Mouse (Mus musculus) mesoderm, embryonic 11.5 days (tissue): ENCODE results near the gene Enoph1.

Experiments
- DNase-seq: peaks from one replicate; pipeline ENCODE4 v3.0.0-alpha.2; 2012; ENCODE audit warnings: low read depth, low spot score

Enoph1 gene

GRCm38 (mm10) chr5:100074571-100074970 lies 34.8 kb downstream of the Enoph1 start:
- DNase-seq = no peak

DNA sequence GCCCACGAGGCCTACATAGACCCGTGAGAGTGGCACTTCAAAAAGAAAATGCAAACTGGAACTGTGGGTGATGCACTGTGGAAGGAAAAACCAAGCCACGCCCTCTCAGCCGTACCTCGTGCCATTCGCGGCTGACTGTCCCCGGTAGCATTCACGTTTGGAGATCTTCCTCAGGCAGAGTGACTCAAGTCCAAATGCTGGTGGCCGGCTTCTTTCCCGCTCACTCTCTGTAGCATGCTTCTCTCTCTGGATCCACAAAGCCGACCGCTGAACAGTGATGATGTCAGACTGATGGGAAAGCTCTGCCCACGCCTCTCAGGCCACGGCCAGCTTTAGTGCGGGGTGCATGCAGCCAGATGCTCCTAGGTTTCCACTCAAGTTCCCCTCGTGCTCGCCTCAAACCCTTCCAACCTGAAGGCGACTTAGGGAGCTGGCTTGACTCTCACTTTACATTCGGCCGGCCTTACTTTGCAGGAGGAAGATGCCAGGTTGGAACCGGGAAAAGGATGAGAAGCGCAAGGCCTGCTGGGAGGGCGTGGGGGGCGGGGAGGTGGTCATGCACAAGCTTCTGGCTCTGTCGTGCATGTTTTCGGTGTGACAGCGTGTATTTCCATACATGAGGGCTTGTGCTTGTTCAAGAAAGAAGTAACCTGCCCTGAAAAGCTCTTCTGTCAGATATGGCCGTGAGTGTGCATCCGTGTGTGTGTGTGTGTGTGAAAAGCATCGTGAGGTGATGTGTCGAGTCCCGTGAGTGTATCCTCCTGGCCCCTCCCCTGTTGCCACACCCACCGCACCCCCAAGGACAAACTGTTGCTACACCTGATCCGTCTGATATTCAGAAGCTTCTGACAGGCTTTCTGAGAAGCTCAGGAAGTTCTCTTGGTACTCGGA lies 39.5 kb downstream of the Enoph1 start:
- DNase-seq = peak; percentile 43

- no peak for DNase-seq
These were observed 40.1 kb downstream of the Enoph1 start for GRCm38 (mm10) chr5:100079931-100080275.

GRCm38 (mm10) chr5:100082006-100082405 lies 42.2 kb downstream of the Enoph1 start:
- no peak for DNase-seq

GRCm38 (mm10) chr5:100083953-100084562 lies 44.3 kb downstream of the Enoph1 start:
- no peak for DNase-seq

DNA sequence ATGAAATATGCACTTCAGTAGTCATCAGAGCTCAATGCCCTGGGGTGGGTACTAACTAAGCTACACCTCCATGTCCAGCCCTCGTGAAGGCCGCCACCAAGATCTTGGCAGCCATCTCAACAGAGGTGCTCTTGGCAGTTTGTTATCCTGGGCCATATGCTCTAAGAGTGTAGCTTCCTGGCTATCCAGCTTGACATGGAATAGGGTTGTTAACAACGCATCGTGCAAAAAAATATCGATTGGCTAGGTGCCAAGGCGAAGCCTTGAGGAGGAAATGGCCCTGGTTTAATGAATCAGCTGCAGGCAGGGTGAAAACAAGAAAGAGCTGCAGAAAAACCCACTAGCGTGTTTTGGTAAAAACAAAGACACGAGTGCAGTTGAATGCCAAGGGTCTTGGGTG lies 45.3 kb downstream of the Enoph1 start:
- DNase-seq = no peak

DNA sequence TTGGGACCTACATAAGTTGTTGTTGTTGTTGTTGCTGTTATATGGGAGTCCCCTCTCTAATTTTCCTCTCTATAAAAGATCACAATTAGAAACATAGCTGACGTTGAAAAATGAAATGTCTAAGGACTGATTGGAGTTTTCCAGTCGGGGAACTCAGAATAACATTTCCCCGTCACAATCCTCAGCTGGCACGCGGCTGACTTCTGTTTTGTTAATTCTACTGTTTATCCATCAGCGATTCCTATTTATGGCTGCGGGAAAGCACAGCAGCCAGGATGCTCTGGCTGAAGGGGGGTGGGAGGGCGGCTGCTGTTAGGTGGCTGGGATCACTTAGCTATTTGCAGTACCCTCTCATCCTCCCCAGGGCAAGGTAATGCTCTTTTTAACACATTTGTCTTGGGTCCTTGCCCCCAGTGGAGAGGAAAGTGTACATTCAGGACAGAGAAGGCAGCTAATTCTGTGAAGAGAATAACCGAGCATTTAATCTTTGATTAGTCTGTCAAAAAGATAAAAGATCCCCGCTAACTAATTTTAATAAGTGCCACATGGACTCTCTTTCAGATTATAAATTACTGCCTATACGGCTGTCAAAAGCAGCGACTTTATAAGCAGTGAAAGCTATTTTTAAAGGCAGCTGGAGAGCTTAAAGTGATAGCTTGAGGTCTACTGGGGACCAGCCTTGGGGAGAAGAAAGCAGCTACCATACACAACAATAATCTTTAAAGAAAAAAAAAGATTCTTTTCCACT lies 50.9 kb downstream of the Enoph1 start:
- no peak for DNase-seq

GRCm38 (mm10) chr5:100091263-100091594 lies 51.4 kb downstream of the Enoph1 start:
- DNase-seq = no peak

DNA sequence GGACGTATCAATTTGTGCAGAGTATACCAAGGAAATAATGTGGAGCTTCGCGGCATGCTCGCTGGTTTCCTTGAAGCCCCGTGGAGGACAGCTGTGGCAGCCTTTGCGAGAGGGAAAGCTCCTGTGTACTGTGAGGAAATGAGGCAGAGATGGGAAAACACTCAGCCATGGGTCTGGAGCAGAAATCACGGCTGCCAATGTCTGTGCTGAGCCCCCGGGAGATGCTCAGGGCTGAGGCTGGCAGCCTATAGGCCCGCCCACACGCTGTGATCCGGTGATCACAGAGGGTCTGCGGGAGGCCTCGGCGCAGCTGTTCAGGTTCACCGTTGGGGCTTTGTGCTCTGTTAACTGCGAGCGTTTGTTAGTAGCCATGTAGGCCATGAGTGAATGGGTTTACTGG lies 51.8 kb downstream of the Enoph1 start:
- DNase-seq = peak; percentile 67

DNA sequence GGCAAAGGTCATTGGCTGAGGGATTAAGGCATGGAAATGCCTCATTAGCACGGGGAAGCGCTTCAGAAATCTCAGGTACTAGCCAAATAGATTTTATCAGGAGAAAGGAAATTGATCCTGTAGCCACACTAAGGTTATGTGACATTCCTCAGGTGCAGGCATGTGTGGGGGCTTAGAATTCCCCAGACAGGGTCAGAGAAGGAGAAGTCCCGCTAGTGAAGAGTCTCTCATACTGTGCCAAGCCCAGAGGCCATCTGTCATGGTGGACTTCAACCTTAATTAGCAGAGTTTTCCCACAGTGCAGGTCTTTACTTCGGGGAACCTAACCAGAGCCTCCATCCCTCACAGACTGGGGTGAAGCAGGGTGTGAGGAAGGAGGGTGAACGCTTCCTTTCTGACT lies 57.2 kb downstream of the Enoph1 start:
- no peak for DNase-seq

- DNase-seq = no peak
These were observed 58.2 kb downstream of the Enoph1 start for GRCm38 (mm10) chr5:100097967-100098366.

- DNase-seq = no peak
These were observed 62.6 kb downstream of the Enoph1 start for GRCm38 (mm10) chr5:100102395-100102794.

DNA sequence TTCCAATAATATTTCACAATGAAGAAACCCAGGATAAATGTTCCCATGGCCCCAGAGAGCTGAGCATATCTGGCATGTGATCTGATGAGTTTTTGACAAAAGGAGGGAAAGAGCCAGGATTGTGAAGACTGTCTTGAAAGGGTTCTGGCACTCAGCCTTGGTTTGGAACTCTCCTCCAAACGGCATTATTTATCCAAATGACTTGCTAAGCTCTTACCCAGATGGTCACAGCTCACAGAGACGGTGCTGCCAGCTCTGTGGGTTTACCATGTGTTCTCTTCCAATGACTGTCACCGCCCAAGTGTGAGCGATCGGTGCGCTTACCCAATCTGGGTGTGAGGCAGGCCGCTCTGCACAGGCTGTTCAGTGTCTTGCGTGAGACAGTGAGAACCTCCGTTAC lies 69.1 kb downstream of the Enoph1 start:
- no peak for DNase-seq

- no peak for DNase-seq
These were observed 69.9 kb downstream of the Enoph1 start for GRCm38 (mm10) chr5:100109543-100110282.

GRCm38 (mm10) chr5:100110581-100110980 lies 70.8 kb downstream of the Enoph1 start:
- no peak for DNase-seq

- no peak for DNase-seq
These were observed 73.6 kb downstream of the Enoph1 start for GRCm38 (mm10) chr5:100113403-100113802.
